In genomic region chr13:5603905-5604596, GRCm38 (mm10) we compare ENCODE assay signal across 9 mouse cellular contexts.
DNase-seq lines count a peak whose midpoint lies in the region; ATAC-seq and TF ChIP-seq lines count a peak whose summit lies in the region.
"Had no signal": no experiment of that assay in that cellular context is flagged by ENCODE, and none has a peak within 500 bp of the region (broad histone marks: within the 10 kb centered on the region; RNA-seq: fewer than 3 reads in every experiment).

No protein-coding gene starts in this region.

- ATAC-seq in frontal cortex, adult (ENCODE audit: low TSS enrichment), result peak; percentile 88
- no peak for ATAC-seq in midbrain, postnatal 0 days (ENCODE audit: low FRiP score)

- H3K27ac ChIP-seq in midbrain, postnatal 0 days (ENCODE audit: low read depth, low read length), result no peak overlapping the region
- H3K27ac ChIP-seq in midbrain, embryonic 10.5 days (replicated peaks), result no peak overlapping the region
- H3K27ac ChIP-seq: stomach, embryonic 15.5 days had no signal

- WGBS in midbrain, postnatal 0 days, result 57% methylated on average over 5 of the region's 5 CpGs
- WGBS in midbrain, embryonic 10.5 days, result 81% methylated on average over 5 of the region's 5 CpGs

- no peak overlapping the region for H3K4me2 ChIP-seq in midbrain, postnatal 0 days (ENCODE audit: low read depth, low read length, poor library complexity, severe bottlenecking)
- H3K4me2 ChIP-seq: stomach, embryonic 15.5 days had no signal

- intact Hi-C loops in heart, postnatal 36 days (cut with DNase I), result loop anchor here (2.0 to 5.0 kb wide), 3 partner anchors 257 to 937 kb away; partner anchors contain the start of gene Klf6

- no peak overlapping the region for H3K9ac ChIP-seq in midbrain, postnatal 0 days (replicated peaks; ENCODE audit: low read length, poor library complexity, severe bottlenecking)
- H3K9ac ChIP-seq: stomach, embryonic 15.5 days had no signal

- H3K27me3 ChIP-seq in midbrain, postnatal 0 days (ENCODE audit: insufficient read depth, low read length), result no peaks in the 10 kb centered on the region
- no peaks in the 10 kb centered on the region for H3K27me3 ChIP-seq in midbrain, embryonic 10.5 days (ENCODE audit: low read depth, poor library complexity, severe bottlenecking)
- H3K27me3 ChIP-seq: stomach, embryonic 15.5 days had no signal

- no peak for DNase-seq in frontal cortex, postnatal 25 days (ENCODE audit: low spot score in 2 of 2)
- peak; percentile 27 for DNase-seq in midbrain, postnatal 0 days (ENCODE audit: low spot score)
- DNase-seq in midbrain, embryonic 10.5 days (ENCODE audit: low spot score), result no peak
- DNase-seq in heart, postnatal 36 days, result peak; percentile 25 to 50
- DNase-seq in skeletal muscle tissue, adult 2 months (ENCODE audit: low read depth, low spot score), result peak; percentile 74
- no peak for DNase-seq in thymus, adult 18-20 months
- DNase-seq in cerebellum, adult 9-11 months, result no peak

- H3K36me3 ChIP-seq in midbrain, postnatal 0 days (ENCODE audit: insufficient read depth, low read length), result no peaks in the 10 kb centered on the region
- H3K36me3 ChIP-seq in midbrain, embryonic 10.5 days, result no peaks in the 10 kb centered on the region
- H3K36me3 ChIP-seq: stomach, embryonic 15.5 days had no signal

- no peak overlapping the region for H3K4me3 ChIP-seq in midbrain, postnatal 0 days (ENCODE audit: low read depth, low read length)
- H3K4me3 ChIP-seq in midbrain, embryonic 10.5 days, result no peak overlapping the region
- H3K4me3 ChIP-seq: stomach, embryonic 15.5 days had no signal

- TF ChIP-seq CTCF in midbrain, postnatal 0 days (IDR thresholded peaks at IDR 0.05), result no peak

- no peaks in the 10 kb centered on the region for H3K4me1 ChIP-seq in midbrain, postnatal 0 days (ENCODE audit: insufficient read depth, low read length)
- no peaks in the 10 kb centered on the region for H3K4me1 ChIP-seq in midbrain, embryonic 10.5 days
- H3K4me1 ChIP-seq: stomach, embryonic 15.5 days had no signal

- no peaks in the 10 kb centered on the region for H3K9me3 ChIP-seq in midbrain, postnatal 0 days (ENCODE audit: low read length)
- H3K9me3 ChIP-seq in midbrain, embryonic 10.5 days (replicated peaks), result no peaks in the 10 kb centered on the region
- H3K9me3 ChIP-seq: stomach, embryonic 15.5 days had no signal

Comparison
In these comparisons a context has a peak if more than half of its experiments do, and no peak if none do; other contexts are left out.
1. DNase-seq: peak in midbrain, postnatal 0 days (single experiment), heart, postnatal 36 days (2 of 2) and skeletal muscle tissue, adult 2 months (single experiment); none in frontal cortex, postnatal 25 days (0 of 2), midbrain, embryonic 10.5 days (single experiment), thymus, adult 18-20 months (0 of 2) and cerebellum, adult 9-11 months (single experiment).